Mouse (Mus musculus) heart, embryonic 11.5 days (tissue): ENCODE data around the gene Mobp. TPM values are rescaled to one million over a fixed set of nuclear protein-coding genes. Genes with fewer than 3 reads are reported as not detected.

Source experiments
- ATAC-seq: fragments of 200-750 bp; cut with Nextera tagmentation; replicated peaks from 2 replicates; pipeline ENCODE4 v1.8.0; 2017; ENCODE audit warnings: moderate library complexity; ENCODE audit not compliant: insufficient number of reproducible peaks, low FRiP score, low TSS enrichment
- H3K27ac ChIP-seq: fragments of 300-500 bp; sonication (generic); 2 replicates; pipeline ENCODE4 v1.5.1; 2014; ENCODE audit warnings: mild to moderate bottlenecking, low read depth, low read length
- H3K27me3 ChIP-seq: fragments of 300-500 bp; sonication (generic); 2 replicates; pipeline ENCODE4 v1.6.1; 2014; ENCODE audit warnings: mild to moderate bottlenecking, low read length, mixed read lengths; ENCODE audit not compliant: control insufficient read depth, insufficient read depth
- H3K36me3 ChIP-seq: fragments of 300-500 bp; sonication (generic); 2 replicates; pipeline ENCODE4 v1.6.1; 2014; ENCODE audit warnings: mild to moderate bottlenecking, low read length, moderate library complexity, mixed read lengths; ENCODE audit not compliant: control insufficient read depth, insufficient read depth
- H3K4me1 ChIP-seq: fragments of 300-500 bp; sonication (generic); 2 replicates; pipeline ENCODE4 v1.6.1; 2014; ENCODE audit warnings: low read length; ENCODE audit not compliant: control insufficient read depth, insufficient read depth
- H3K4me2 ChIP-seq: fragments of 300-500 bp; sonication (generic); 2 replicates; pipeline ENCODE4 v1.6.1; 2014; ENCODE audit warnings: mild to moderate bottlenecking, moderate library complexity
- H3K4me3 ChIP-seq: fragments of 300-500 bp; sonication (generic); 2 replicates; pipeline ENCODE4 v1.5.1; 2014; ENCODE audit warnings: low read depth, low read length
- H3K9ac ChIP-seq: fragments of 300-500 bp; sonication (generic); 2 replicates; pipeline ENCODE4 v1.6.1; 2014; ENCODE audit warnings: mild to moderate bottlenecking, low read depth, low read length, moderate library complexity
- H3K9me3 ChIP-seq: fragments of 300-500 bp; sonication (generic); replicated peaks from 2 replicates; pipeline ENCODE4 v1.6.1; 2016; ENCODE audit warnings: low read length; ENCODE audit not compliant: control insufficient read depth
- WGBS: fragments of 180-500 bp; shearing (Covaris S2); extraction: QIAGEN DNeasy Blood & Tissue Kit; methylation state at CpG from one replicate; pipeline ENCODE4 v1.1.7; 2014; ENCODE audit not compliant: insufficient replicate concordance; 5-methylcytosine and 5-hydroxymethylcytosine counted together
- polyA plus RNA-seq: library from polyadenylated mRNA; unstranded; fragments of >200 nt; fragmentation: Nextera tagmentation; extraction: Ambion mirVana; gene quantifications from 2 replicates; pipeline ENCODE4 v1.2.1, GENCODE M21; 2014

The Mobp gene
- polyA plus RNA-seq, 1 experiment from 2014 or later = not detected

DNA sequence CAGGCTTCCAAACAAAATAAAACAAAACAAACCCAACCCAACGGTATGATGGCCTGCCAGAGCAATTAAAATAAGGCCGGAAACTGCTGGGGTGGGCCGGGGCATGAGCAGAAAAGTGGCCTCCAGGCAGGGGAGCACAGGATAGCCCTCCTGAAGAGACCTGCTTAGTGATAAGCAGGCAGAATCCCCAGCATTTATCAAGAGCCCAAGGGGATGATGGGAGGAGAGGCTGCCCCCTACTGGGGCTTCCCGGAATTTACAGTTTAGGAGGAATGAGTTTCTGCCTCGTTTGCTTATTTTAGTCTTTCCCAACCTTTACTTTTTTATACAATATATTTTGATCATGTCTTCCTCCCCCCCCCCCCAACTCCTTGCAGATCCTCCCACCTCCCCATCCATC is 37.3 kb downstream of the Mobp start:
- no peak overlapping the region for H3K27ac ChIP-seq
- no peaks in the 10 kb centered on the region for H3K4me1 ChIP-seq
- no peak for ATAC-seq
- no peaks in the 10 kb centered on the region for H3K36me3 ChIP-seq
- no peak overlapping the region for H3K9ac ChIP-seq
- H3K4me3 ChIP-seq = no peak overlapping the region
- no peak overlapping the region for H3K4me2 ChIP-seq
- no peaks in the 10 kb centered on the region for H3K27me3 ChIP-seq
- no peaks in the 10 kb centered on the region for H3K9me3 ChIP-seq
- WGBS = 77% methylated on average over 5 of the region's 5 CpGs

DNA sequence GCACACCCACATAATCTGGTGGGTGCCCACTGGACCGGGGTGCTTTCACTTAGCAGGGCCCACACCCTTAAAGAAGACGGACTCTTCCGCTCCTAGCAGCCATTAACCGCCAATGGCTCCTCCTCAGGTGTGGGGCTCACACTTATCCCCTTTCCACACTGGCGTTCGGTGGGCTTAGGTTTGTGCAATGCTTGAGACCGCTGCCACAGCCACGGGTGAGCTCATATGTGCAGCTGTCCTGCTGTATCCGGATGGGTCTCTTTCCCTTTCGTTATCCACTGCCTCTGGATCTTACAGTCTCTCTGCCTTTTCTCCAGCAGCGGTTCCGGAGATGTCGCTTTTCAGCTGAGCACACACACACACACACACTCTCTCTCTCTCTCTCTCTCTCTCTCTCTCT is 41.4 kb downstream of the Mobp start:
- WGBS = 47% methylated on average over 13 of the region's 13 CpGs
- Histone ChIP-seq H3K4me3 (peak overlapping the region; percentile 35), H3K4me1 (no peaks in the 10 kb centered on the region), H3K27ac (no peak overlapping the region), H3K9ac (0 out of 2 replicates have a peak overlapping the region, but pooled peaks have one; percentile 22), H3K4me2 (peak overlapping the region; percentile 60), H3K9me3 (no peaks in the 10 kb centered on the region), H3K36me3 (no peaks in the 10 kb centered on the region), H3K27me3 (no peaks in the 10 kb centered on the region)
- no peak for ATAC-seq

DNA sequence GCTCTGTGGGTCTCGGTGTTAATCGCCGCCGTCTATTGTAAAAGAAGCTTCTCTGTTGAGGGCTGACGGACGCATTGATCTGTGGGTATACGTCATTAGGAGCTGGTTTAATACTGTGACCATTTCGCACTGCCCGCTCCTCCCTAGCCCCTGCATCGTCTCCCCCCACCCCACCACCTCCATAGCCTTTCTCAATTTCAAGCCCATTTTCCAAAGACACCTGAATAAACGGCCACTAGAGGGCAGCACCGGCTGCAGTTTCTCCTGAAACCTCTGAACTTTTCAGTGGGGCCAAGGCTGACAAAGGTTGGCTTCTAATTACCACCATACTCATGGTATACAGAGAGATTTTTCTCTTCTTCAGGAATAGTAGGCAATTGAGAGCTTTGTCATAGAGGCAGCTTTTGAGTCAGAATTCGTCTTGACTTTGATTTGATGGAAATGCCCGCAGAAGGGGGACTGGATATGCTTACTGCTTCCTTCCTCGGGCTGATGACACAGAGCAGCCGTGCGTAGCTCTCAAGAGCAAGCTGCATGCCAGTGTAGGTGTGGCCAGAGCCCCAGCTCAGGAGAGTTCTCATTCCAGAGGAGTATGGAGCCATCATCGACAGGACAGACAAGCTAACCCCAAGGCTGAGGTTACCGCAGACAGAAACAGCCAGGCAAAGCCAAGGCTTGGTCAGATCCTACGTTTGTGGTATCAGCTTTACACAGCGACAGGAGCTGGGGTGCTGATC is 42.0 kb downstream of the Mobp start:
- 24% methylated on average over 21 of the region's 21 CpGs for WGBS

DNA sequence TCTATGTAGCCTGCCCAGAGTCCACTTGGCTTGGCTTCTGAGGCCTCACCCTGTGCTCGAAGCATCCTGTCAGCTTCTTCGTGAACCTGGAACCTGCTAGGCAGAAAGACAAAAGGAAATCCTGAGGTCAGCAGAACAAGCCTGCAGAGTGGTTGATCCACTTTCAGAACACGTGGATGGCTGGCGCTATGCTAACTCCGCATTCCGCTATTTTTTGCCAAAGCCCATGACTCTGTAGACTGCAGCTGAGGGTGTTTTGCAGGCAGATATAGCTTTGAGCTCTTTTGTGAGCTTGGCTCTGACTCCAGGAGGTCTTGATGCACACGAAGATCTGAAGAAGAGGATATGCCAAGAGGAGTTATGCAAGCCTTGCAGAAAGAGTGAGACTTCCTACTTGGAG is 43.2 kb downstream of the Mobp start:
- no peaks in the 10 kb centered on the region for H3K9me3 ChIP-seq
- no peaks in the 10 kb centered on the region for H3K27me3 ChIP-seq
- H3K4me2 ChIP-seq = no peak overlapping the region
- no peak for ATAC-seq
- no peaks in the 10 kb centered on the region for H3K4me1 ChIP-seq
- no peak overlapping the region for H3K27ac ChIP-seq
- H3K4me3 ChIP-seq = no peak overlapping the region
- 83% methylated on average over 7 of the region's 7 CpGs for WGBS
- no peak overlapping the region for H3K9ac ChIP-seq
- H3K36me3 ChIP-seq = no peaks in the 10 kb centered on the region

More for the DNA sequence above, 42.0 kb downstream of the Mobp start:
- Histone ChIP-seq H3K4me1 (no peaks in the 10 kb centered on the region), H3K4me3 (peak overlapping the region; percentile 35), H3K27ac (no peak overlapping the region), H3K27me3 (no peaks in the 10 kb centered on the region), H3K9ac (0 out of 2 replicates have a peak overlapping the region, but pooled peaks have one; percentile 22), H3K36me3 (no peaks in the 10 kb centered on the region), H3K9me3 (no peaks in the 10 kb centered on the region), H3K4me2 (peak overlapping the region; percentile 60)
- 0 out of 2 replicates have a peak, but pooled peaks have one; percentile 14 for ATAC-seq

DNA sequence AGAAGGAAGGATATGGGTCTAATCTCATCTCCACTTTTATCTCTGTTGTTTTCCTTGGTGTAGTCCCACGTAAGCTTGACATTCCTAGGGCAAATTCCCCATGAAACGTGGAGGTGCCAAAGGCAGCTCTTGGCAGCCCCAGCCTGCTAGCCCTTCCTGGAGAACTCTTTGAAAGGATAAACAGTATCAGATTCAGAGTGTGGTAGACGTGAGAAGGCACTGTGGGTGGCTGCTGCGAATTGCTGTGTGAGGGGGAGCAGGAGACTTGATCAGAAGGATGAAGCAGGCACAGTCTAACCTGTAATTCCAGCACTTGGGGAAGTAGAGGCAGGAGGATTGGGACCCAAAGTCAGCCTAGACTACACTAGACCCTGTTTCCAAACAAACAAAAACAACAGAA is 51.4 kb downstream of the Mobp start:
- Histone ChIP-seq H3K9ac (no peak overlapping the region), H3K4me1 (no peaks in the 10 kb centered on the region), H3K27ac (no peak overlapping the region), H3K4me2 (no peak overlapping the region), H3K36me3 (no peaks in the 10 kb centered on the region), H3K9me3 (no peaks in the 10 kb centered on the region), H3K4me3 (no peak overlapping the region), H3K27me3 (no peaks in the 10 kb centered on the region)
- WGBS = 39% methylated on average over 4 of the region's 4 CpGs
- ATAC-seq = no peak

DNA sequence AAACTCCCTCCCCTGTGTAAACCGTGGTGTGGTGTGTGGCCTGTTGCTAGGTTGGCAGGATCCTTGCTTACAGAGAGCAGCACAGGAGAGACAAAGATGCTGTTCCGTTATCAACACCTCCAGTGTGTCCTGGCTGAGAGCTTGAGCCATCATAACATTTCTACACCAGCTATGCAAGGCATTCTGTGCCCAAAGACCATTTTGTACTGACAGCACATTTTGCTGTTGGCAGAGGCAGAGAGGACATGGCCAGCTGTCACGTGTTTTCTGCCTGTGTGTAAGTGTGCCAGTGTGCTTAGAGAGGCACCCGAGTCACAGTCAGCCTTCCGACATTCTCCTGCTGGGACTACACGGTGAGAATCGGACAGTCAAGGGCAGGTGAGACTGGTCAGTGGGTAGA is 52.2 kb downstream of the Mobp start:
- H3K9me3 ChIP-seq = no peaks in the 10 kb centered on the region
- H3K4me2 ChIP-seq = no peak overlapping the region
- H3K27ac ChIP-seq = no peak overlapping the region
- ATAC-seq = no peak
- 72% methylated on average over 7 of the region's 7 CpGs for WGBS
- no peaks in the 10 kb centered on the region for H3K4me1 ChIP-seq
- H3K36me3 ChIP-seq = no peaks in the 10 kb centered on the region
- H3K4me3 ChIP-seq = no peak overlapping the region
- no peak overlapping the region for H3K9ac ChIP-seq
- H3K27me3 ChIP-seq = no peaks in the 10 kb centered on the region

DNA sequence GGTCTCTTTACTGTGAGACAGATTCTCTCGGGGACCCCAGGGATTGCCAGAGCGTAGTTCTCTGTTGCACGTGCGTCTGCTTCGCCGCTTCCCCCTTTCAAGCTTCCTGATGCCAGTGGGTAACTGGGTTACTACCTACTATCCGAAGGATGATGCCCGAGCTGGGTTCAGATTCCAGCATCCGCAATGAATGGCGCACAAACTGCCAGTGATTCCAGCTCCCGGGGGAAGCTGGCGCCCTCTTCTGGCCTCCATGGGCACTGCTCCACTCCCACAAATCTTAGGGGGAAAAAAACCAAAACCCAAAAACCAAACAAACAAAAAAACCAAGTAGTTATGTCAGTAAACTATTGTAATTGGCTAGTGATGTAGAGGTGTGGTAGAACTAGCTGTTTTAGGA is 53.2 kb downstream of the Mobp start:
- Histone ChIP-seq H3K9ac (no peak overlapping the region), H3K27me3 (no peaks in the 10 kb centered on the region), H3K36me3 (no peaks in the 10 kb centered on the region), H3K27ac (no peak overlapping the region), H3K4me1 (no peaks in the 10 kb centered on the region), H3K9me3 (no peaks in the 10 kb centered on the region), H3K4me3 (no peak overlapping the region), H3K4me2 (no peak overlapping the region)
- 21% methylated on average over 12 of the region's 12 CpGs for WGBS
- no peak for ATAC-seq

DNA sequence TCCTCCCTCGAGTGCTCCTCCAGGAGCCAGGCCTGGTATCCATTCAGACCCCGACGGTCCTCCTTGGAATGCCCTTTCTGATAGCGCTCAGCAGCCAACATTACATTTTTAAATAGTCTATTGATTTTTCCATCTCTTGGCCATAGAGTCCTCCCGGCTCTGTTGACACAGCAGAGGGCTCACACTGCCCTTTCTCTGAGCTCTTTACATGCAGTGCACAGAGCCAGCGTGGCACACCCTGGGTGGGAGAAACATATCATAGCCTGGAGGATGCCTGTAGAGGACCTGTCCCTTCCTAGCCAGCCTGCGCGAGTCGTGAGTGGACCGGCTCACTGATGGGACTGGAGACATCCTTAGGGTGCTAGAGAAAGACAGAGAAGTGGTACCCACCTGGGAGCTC is 54.4 kb downstream of the Mobp start:
- Histone ChIP-seq H3K9ac (no peak overlapping the region), H3K27me3 (no peaks in the 10 kb centered on the region), H3K4me2 (no peak overlapping the region), H3K36me3 (no peaks in the 10 kb centered on the region), H3K4me3 (no peak overlapping the region), H3K27ac (no peak overlapping the region), H3K9me3 (no peaks in the 10 kb centered on the region), H3K4me1 (no peaks in the 10 kb centered on the region)
- ATAC-seq = no peak
- 76% methylated on average over 10 of the region's 10 CpGs for WGBS

DNA sequence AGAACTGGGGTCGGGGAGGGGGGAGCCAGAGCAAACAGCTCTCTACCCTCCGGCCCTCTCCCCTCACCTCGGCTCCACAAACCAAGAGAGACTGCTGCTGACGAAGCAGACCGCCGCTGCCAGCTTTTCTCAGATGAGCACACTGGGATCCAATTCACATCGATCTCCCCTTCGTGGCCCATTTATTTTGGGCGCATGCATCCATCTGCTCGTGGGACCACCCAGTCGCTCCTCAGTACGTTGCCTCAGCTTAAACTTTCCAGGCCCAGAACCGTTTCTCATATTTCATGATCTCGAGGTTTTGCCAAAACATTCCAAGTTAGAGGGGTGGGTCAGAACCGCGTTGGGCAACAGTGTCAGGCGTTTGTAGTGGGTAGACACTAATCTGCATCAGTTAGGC is 57.4 kb downstream of the Mobp start:
- WGBS = 78% methylated on average over 17 of the region's 17 CpGs
- Histone ChIP-seq H3K4me1 (0 out of 2 replicates have a peak, but pooled peaks cover 3% of the 10 kb centered on the region), H3K4me2 (no peak overlapping the region), H3K9ac (no peak overlapping the region), H3K4me3 (no peak overlapping the region), H3K36me3 (no peaks in the 10 kb centered on the region), H3K27me3 (no peaks in the 10 kb centered on the region), H3K27ac (no peak overlapping the region), H3K9me3 (no peaks in the 10 kb centered on the region)
- ATAC-seq = no peak
